Mouse (Mus musculus): ENCODE results near the gene Pabpc1l.

DNA sequence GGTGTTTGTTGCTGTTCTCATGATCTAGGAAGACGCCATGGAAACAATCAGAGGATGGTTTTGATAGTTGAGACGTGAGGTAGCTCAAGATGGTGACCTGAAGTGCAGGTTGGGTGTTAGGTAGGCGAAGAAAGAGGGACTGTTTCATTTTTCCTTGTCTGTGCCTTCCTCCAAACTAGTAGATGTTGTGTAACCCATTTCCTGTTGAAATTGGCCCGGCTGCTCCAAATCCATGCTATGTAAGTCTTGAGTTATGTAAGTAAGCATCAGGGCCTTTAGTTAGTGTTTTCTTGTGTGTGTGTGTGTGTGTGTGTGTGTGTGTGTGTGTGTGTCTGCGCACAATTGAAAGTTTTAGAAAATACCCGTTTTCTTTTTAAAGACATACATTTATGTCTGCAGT lies 16.0 kb upstream of the Pabpc1l start:
- no peak for TF ChIP-seq CTCF (IDR thresholded peaks at IDR 0.05; ENCODE audit: borderline replicate concordance, extremely low read depth, insufficient read depth, insufficient read length)
- TF ChIP-seq POLR2A (IDR thresholded peaks at IDR 0.05; ENCODE audit: borderline replicate concordance, extremely low read depth, insufficient read depth, insufficient read length, poor library complexity, severe bottlenecking) = no peak

Measured in brain, embryonic 14.5 days (tissue).